Mouse (Mus musculus) embryonic stem cell, embryonic (primary cell): ENCODE measurements at regions not wholly inside any gene's neighbourhood (a gene's known extent, or its start where the extent isn't known, plus 50 kb on each side); places are given as distances from the start of the nearest gene placed in this dataset.

ENCODE experiments used
- CTCF ChIA-PET, 4 experiments: fragments of 300-600 bp in 2 of 4; fragments of 350-600 bp in 2 of 4; sonication (Branson Sonifier 250); formaldehyde crosslinking; loops; one replicate each; lab custom pipeline; 2022; ENCODE audit warnings: inconsistent platforms in 2 of 4; lab: Charles Lee
- POLR2A ChIA-PET, 4 experiments: fragments of 300-600 bp in 2 of 4; fragments of 350-600 bp in 2 of 4; sonication (Branson Sonifier 250); formaldehyde crosslinking; loops; one replicate each; lab custom pipeline; 2022; ENCODE audit warnings: antibody characterized with exemption in 4 of 4, inconsistent platforms in 1 of 4; lab: Charles Lee

DNA sequence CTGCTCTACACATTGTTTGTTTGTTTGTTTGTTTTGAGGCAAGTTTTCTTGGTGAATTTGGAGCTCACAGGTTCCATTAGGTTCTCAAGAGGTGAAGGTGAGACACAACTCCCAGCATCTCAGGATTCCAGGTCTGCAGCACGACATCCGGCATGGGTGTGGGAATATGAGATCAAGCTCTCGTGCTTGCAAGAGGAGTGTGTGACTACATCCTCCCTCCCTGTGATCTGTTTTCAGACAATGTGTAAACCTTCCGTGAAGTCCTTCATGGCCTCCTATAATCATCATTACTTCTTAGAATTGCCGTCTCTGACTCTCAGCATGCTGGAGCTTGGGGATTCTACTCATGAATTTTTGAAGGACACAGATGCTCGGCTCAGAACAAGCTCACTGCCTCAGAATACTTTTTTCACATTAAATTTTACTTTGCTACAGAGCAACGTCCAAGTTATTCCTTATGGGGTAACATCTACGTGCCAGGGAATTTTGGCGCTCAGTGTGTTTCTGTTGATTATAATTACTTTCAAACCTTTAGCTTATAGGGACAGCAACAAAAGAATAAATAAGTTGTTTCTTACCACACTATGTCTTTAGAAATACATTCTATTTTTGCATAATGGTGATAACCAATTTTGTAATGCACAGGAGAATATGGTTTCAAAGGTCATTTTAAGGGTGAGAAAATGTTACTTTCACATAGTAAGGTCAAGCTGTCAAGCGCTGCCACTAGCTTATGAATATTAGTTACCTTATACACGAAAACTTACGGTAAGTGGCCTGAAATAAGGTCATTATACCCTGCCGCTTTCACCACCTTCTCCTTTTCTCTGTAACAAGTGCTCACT is 220.6 kb downstream of the Spry2 start:
- POLR2A ChIA-PET: interaction anchor here in 3 of 4 experiments (0.6 to 1.6 kb wide), 4 partner anchors 221 to 502 kb away, joined by 3 to 7 read pairs (median 3); no protein-coding TSS in a partner anchor
- CTCF ChIA-PET: no interaction called here

DNA sequence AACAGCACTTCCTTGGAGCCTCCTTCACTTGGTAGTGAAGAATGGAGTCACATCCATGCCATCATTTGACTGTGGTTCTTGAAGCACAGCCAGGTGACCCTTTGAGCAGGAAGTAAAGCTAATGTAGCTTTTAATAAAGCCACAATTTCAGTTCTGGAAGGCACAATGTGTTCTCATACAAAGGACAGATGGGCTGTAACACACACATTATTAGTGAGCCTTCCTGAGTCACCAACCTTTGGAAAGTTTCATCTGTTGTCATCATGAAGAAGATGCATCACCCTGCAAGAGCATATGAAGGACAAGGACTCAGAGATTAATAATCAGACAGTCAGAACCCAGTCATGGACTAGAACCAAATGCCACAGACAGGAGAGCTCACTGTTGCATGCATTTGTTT is 221.6 kb downstream of the Spry2 start:
- POLR2A ChIA-PET: interaction anchor here in 1 of 4 experiments (1.6 kb wide), 1 partner anchor 222 kb away, joined by 7 read pairs; no protein-coding TSS in a partner anchor
- CTCF ChIA-PET: no interaction called here

DNA sequence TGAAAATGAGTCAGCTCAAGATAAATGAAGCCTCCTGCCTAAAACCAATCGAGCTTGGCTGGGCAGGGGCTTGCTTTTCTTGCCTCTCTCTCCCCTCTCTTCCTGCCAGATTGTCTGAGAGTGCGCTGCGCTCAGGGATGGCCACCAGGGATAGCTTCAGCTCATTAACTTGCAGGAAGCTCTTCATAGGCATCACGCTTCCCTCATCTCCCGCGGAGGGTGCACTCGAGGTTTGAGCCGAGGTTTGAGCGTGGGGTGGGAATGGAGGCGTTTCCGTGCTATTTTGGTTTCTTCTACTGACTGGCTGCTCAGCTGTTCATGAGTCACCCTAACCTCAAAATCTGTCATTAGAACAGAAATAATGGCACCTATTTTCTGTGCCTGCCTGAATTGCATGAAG is 227.7 kb downstream of the Spry2 start:
- ChIA-PET CTCF (interaction anchor here in 1 of 4 experiments (0.5 kb wide), 1 partner anchor 79 kb away, joined by 6 read pairs; no protein-coding TSS in a partner anchor), POLR2A (interaction anchor here in 1 of 4 experiments (0.6 kb wide), 1 partner anchor 93 kb away, joined by 3 read pairs; no protein-coding TSS in a partner anchor)

DNA sequence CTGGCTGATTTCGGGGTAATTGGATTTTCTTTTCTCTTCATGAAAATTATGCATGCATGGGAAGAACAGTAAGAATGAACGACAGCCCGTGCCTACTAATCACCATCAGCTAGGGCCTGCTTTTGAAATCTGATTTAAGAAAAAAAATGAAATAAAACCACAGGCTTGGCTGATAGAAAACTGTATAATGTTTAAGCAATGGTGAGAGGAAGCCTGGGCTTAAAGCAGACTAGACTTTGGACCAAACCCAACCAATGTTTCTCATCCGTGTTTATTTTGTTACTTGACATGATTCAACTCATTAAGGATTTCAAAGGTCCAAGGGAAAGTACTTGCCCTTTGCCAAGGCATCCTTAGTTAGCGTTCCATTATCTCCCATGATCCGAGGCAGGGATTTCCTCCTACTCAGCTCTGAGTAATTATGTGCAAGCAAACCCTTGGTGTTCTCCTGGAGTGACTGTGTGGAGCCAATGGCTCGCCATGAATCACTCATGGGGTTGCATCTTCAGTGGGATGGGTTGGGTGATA is 231.9 kb downstream of the Spry2 start:
- POLR2A ChIA-PET: no interaction called here
- CTCF ChIA-PET: no interaction called here

DNA sequence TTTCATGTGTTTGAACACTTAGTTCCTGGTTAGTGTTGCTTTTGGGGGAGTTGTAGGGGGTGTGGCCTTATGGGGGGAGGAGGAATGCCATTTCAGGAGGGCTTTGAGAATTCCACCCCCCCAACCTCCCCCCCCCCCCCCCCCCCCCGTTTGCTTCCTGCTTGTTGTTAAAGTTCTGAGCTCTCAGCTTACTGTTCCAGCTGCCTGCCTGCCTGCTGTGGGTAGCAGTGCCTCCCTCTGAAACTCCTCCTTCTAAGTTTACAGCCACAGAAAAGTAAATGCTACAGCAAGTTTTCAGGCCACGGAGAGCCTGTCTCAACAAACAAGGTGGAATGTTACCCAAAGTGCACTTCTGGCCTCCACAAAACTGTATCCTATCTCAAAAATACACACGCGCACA is 233.1 kb downstream of the Spry2 start:
- ChIA-PET POLR2A (interaction anchor here in 1 of 4 experiments (0.7 kb wide), 1 partner anchor 37 kb away, joined by 3 read pairs; no protein-coding TSS in a partner anchor), CTCF (interaction anchor here in 1 of 4 experiments (0.6 to 0.7 kb wide), 2 partner anchors 36 to 517 kb away, joined by 4 read pairs; no protein-coding TSS in a partner anchor)

DNA sequence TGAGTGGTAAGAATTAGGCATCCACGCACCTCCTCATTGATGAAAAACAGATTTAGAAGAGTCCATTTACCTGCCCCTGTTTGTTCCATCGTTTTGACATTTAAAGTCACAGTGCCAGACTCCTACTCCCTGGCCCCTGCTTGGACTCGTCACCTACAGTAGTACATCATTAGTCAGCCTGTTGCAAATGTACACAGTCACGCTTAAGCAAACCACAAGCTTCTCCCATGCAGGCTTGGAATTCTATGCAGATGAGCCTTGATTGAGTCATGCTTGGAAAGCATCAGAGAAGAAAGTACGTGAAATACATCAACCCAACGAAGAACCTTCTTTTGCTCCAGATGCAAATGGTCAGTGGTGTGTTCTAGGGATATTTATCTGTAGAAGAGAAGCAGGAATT is 233.8 kb downstream of the Spry2 start:
- POLR2A ChIA-PET: interaction anchor here in 1 of 4 experiments (0.7 kb wide), 1 partner anchor 36 kb away, joined by 3 read pairs; no protein-coding TSS in a partner anchor
- CTCF ChIA-PET: interaction anchor here in 1 of 4 experiments (0.6 to 0.7 kb wide), 2 partner anchors 36 to 518 kb away, joined by 4 read pairs; no protein-coding TSS in a partner anchor

DNA sequence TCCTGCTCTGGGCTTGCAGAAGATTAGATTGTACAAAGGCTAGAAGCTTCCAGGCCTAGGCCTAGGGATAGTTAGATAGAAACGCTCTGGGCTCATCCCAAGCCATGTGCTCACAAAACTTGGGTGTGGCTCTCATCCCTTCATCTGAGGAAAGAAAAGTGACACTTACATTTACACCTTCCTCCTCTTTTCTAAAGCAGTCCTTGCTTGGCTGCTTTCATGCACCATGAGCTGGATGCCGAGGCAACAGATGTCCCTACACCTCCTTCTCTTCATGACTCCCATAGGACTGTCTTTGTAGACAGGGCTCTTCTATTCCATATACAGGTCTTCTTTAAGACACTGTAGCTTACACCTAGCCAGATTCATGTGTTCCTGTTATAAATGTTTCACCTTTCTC is 238.3 kb downstream of the Spry2 start:
- CTCF ChIA-PET: interaction anchor here in 1 of 4 experiments (0.6 kb wide), 1 partner anchor 27 kb away, joined by 11 read pairs; no protein-coding TSS in a partner anchor
- POLR2A ChIA-PET: no interaction called here

DNA sequence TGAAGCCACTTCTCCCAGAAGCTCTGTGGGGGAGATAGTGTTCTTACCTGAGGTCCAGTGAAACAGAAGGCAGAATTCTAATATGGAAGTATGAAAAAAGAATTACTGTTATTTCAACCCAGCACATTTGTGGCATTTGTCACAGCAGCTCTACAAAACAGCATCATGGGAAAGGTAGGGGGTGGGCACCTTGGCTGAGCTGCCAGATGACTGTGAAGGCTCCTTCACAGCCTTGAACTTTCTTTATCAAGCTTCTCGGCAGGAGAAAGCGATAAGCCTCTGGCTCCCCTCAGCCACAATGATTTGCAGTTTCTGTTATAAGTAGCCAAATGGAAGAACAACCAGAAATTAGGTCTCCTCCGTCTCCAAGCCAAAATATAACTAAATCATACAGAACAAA is 249.5 kb downstream of the Spry2 start:
- CTCF ChIA-PET: no interaction called here
- POLR2A ChIA-PET: no interaction called here

DNA sequence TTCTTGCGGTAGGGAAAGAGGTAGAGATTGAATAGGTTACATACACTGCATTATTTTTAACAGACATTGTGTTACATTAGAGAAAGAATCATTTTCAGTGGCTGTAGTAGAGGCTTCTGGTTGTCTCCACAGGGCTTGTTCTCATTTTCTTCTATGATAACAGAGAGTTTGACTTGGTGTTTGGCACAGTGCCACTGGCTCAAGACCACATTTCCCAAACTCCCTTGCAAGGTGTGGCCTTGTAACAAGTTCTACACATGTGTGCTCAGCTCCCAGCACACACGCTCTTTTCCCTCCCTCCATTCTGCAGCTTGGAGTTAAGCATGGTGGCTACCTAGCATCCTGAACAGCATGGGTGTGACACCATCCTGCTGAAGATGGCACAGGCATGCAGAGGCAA is 252.2 kb downstream of the Spry2 start:
- ChIA-PET CTCF (no interaction called here), POLR2A (no interaction called here)

DNA sequence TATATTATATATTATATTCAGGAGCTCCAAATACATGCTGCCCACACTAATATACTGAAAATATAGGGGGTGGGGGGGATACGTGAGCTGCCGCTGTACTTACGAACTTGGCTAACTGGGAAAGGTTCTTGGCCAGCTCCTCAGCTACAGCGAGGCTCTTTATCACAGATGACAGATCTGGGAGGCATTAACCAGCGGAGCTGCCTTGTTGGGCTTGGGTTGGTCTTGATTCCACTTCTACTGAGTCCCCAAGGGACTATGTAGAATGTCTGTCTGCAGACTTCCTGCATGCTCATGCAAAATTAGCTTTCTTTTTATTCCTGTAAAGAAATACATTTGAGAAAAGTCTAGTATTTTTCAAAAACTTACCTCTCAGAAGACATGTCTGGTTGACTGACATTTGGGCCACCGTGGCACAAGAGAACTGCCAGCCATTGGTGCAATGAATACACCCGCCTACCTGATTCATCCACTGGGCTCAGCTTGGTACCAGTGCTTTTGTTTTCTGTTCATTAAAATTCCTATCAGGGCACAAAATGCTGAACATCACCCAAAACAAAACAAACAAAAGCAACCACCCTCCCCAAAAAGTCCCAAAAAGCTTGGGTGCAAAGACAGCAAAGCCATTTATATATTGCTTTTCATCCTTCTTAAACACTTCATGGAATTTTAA is 253.2 kb downstream of the Spry2 start:
- ChIA-PET POLR2A (no interaction called here), CTCF (no interaction called here)

DNA sequence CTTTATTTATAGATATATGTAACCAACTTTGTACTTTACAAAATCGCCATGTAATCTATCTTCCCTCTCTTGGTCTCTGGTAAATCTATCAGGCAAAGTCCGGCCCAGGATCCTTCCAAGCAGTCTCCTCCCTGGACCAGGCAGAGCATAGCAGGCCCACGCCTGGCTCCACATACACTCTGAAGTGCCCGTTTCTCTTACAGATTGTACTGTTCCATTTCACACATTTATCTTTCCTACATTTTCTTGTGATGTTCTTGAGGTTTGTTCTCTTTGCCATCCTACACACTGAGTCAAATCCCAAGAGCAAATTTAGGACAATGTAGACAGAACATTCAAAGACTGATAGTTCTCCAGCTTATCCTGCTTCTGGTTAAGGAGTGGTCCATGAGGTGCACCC is 264.3 kb downstream of the Spry2 start:
- POLR2A ChIA-PET: no interaction called here
- CTCF ChIA-PET: no interaction called here

DNA sequence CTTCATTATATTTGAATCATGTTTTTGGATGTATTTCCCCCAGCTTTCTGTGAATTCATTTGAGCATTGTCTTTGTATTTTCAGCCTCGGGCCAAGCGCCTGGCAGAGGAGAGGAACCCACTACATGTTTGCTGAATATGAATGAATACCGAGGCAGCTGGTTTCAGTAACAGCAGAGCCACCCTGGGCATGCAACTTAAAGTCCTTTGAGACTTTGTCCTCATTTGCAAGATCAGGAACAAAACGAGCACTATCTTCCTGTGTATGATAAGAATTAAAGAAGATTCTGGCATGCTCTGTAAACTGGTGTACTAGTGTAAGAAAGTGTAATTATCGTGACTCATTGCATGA is 265.0 kb downstream of the Spry2 start:
- ChIA-PET CTCF (no interaction called here), POLR2A (no interaction called here)

DNA sequence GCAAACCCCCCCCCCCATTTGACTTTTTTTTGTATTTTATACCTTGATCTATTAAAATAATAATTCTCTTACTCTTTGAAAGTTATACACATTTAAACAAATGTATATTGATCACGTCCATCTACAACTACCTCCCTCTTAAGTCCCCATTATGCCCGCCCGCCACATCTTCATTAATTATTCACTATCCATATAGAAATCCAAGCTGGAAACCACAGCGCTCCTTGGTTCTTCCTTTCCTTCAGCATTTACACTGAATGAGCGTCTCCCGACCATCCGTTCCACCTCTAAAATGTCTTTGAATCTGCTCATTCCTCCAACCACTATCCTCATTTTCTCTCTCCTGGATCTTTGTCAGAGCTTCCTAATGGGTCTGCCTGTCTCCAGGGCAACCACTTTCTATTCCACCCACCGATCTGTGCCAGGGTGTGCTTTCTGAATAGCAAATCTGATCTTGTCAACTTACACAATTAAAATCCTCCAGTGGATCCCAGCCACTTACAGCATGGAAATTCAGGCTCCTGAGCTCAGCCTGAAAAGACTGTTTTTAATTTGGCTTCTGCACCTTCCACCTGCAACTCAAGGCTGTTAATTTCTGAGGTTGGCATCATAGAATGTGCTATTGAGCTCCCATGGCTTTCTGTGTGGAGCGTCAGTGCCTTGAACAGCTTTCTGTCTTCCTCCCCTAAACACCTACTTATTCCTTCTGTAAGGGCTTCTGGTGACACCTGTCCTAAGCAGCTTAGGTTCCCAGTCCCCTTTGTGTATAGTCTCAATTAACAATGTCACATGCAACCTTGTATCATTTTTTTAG is 265.5 kb downstream of the Spry2 start:
- CTCF ChIA-PET: interaction anchor here in 1 of 4 experiments (0.6 kb wide), 1 partner anchor 27 kb away, joined by 11 read pairs; no protein-coding TSS in a partner anchor

DNA sequence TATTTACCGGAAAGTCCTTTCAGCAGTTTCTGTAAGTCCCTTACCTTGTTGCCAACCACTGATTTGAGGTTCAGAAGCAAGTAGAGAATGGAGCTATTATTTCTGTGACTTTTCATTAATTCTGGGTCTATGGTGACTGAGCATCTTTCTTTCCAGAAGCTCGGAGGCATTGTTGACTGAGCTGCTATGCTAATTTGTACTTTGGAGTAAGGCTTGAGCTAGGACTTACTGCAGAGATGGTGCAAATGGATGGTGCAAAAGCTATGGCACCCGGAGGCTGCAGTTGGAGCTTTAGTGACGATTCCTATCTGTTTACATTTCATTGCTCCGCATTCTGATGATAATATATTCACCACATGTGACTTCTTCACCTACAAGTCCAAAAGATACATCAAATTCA is 266.2 kb downstream of the Spry2 start:
- CTCF ChIA-PET: interaction anchor here in 1 of 4 experiments (0.6 kb wide), 1 partner anchor 28 kb away, joined by 11 read pairs; no protein-coding TSS in a partner anchor

More for the DNA sequence above, 265.5 kb downstream of the Spry2 start:
- POLR2A ChIA-PET: no interaction called here

DNA sequence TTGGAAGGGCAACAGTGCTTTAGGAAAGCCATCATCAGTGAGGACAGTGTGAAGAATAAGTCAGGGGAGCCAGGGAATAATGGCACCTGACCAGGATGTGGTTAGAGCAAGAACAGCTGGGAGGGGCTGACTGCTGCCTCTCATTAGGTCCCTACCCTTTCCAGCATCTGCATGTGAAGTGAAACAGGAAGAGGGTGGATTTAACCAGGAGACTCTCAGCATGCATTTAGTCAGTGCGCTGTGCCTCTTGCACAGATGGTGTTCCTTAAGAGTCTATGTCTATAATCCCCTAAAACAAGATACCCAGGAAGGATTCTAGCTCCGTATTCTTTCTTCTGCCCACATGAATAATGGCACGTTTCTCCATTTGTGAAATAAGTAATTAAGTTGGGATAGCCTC is 267.9 kb downstream of the Spry2 start:
- CTCF ChIA-PET: interaction anchor here in 1 of 4 experiments (0.9 kb wide), 1 partner anchor 191 kb away, joined by 3 read pairs; no protein-coding TSS in a partner anchor
- POLR2A ChIA-PET: interaction anchor here in 1 of 4 experiments (1.0 kb wide), 1 partner anchor 11 kb away, joined by 3 read pairs; no protein-coding TSS in a partner anchor

More for the DNA sequence above, 266.2 kb downstream of the Spry2 start:
- POLR2A ChIA-PET: no interaction called here

DNA sequence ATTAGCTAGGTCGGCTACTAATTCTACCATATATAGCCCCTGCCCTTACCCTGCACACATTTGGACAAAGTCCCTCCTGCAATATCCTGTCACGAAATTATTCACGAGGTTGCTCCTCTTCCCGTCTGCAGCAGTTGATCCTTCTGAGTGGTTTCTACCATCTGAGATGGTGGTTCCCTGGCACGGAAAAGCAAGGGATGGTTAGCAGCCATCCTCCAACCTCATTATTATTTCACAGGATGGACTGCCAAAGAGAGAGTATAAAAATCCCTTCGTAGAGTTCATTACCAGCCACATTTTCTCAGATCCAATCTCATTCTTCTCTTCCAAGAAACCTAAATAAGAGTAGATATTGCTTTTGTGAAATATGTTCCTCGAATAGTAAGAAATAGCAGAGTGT is 272.2 kb downstream of the Spry2 start:
- POLR2A ChIA-PET: no interaction called here

DNA sequence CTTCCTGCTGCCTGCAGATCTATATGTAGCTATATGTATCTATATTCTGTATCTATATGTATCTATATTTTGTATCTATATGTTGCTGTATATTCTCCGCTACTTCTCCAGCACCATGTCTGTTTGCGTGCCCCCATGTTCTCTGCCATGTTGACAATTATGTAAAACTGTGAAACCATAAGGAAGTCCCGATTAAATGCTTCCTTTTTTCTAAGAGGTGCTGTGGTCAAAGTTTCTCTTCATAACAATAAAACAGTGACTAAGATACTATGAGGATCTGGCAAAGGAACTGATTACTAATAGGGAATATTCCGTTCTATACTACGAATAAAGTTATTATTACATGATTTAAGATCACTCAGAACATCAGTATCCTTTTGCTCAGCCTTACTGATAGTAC is 274.5 kb downstream of the Spry2 start:
- ChIA-PET POLR2A (no interaction called here), CTCF (no interaction called here)

More for the DNA sequence above, 272.2 kb downstream of the Spry2 start:
- CTCF ChIA-PET: no interaction called here

DNA sequence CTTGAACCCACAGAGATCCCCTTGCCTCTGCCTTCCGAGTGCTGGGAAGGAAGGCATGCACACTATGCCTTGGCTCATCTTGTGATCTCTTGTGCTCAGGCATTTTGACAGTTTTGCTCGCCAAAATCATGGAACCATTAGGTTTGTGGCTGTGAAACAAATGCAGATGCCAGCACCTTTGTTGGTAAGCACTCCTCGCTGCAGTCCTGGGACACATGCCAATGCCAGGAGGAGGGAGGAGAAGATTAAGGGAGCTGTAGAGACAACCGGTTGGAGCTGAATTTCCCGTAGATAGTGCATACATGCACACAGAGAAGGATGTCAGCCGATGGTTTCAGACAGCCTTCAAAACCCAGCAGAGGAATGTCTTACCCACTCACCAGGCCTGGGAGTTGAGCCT is 275.5 kb downstream of the Spry2 start:
- CTCF ChIA-PET: no interaction called here
- POLR2A ChIA-PET: interaction anchor here in 1 of 4 experiments (0.6 kb wide), 1 partner anchor 530 kb away, joined by 5 read pairs; no protein-coding TSS in a partner anchor
